Mouse (Mus musculus) liver, adult 2 months (tissue): ENCODE results near the gene 4933428G20Rik.

Experiments
- CTCF ChIP-seq: fragments of 200-500 bp; IDR thresholded peaks from 2 replicates; pipeline ENCODE4 v1.5.1; 2011; ENCODE audit warnings: low read depth, low read length, control low read depth
- POLR2A ChIP-seq: fragments of 200-500 bp; IDR thresholded peaks from 2 replicates; pipeline ENCODE4 v1.6.1; 2011; ENCODE audit warnings: low read length, control low read depth; ENCODE audit not compliant: insufficient read depth; ENCODE audit errors: extremely low read depth

- TF ChIP-seq CTCF, result no peak
- no peak for TF ChIP-seq POLR2A
Observed at GRCm38 (mm10) chr11:97465957-97466356, 34.2 kb downstream of the 4933428G20Rik start.
